Mouse (Mus musculus) ES-Bruce4 (cell line): ENCODE data around the gene Capzb. TPM values are rescaled to one million over a fixed set of nuclear protein-coding genes. Genes with fewer than 3 reads are reported as not detected.

Source experiments
- H3K27ac ChIP-seq: 2 replicates; pipeline ENCODE4 v1.5.1; 2012; ENCODE audit warnings: low read length, inconsistent platforms; ENCODE audit not compliant: insufficient read depth
- H3K27me3 ChIP-seq: 2 replicates; pipeline ENCODE4 v1.6.1; 2012; ENCODE audit warnings: mild to moderate bottlenecking, low read length, inconsistent platforms; ENCODE audit not compliant: control insufficient read depth, poor library complexity, insufficient read depth, severe bottlenecking
- H3K36me3 ChIP-seq: 2 replicates; pipeline ENCODE4 v1.6.1; 2012; ENCODE audit warnings: inconsistent platforms, mild to moderate bottlenecking, low read length, moderate library complexity; ENCODE audit not compliant: control insufficient read depth, poor library complexity, insufficient read depth, severe bottlenecking
- H3K4me1 ChIP-seq: one replicate; pipeline ENCODE4 v1.8.1; 2011; ENCODE audit warnings: low read length; ENCODE audit not compliant: control insufficient read depth, insufficient read depth
- H3K4me3 ChIP-seq: 2 replicates; pipeline ENCODE4 v1.5.1; 2011; ENCODE audit warnings: low read depth, mild to moderate bottlenecking, low read length
- H3K9ac ChIP-seq: 2 replicates; pipeline ENCODE4 v1.6.1; 2012; ENCODE audit warnings: low read depth, mild to moderate bottlenecking, inconsistent platforms; ENCODE audit not compliant: poor library complexity, severe bottlenecking
- H3K9me3 ChIP-seq: replicated peaks from 2 replicates; pipeline ENCODE4 v1.6.1; 2012; ENCODE audit warnings: mild to moderate bottlenecking, low read length, inconsistent platforms; ENCODE audit not compliant: control insufficient read depth, poor library complexity, insufficient read depth, severe bottlenecking
- CTCF ChIP-seq: IDR thresholded peaks from one replicate; pipeline ENCODE4 v1.8.1; 2011; ENCODE audit warnings: low read depth, low read length
- EP300 ChIP-seq: IDR thresholded peaks from 2 replicates; pipeline ENCODE4 v1.6.1; 2011; ENCODE audit warnings: low read depth, low read length; ENCODE audit not compliant: insufficient read depth
- POLR2A ChIP-seq: IDR thresholded peaks from one replicate; pipeline ENCODE4 v1.8.1; 2011; ENCODE audit warnings: low read length; ENCODE audit not compliant: insufficient read depth
- polyA plus RNA-seq: library from polyadenylated mRNA; stranded (reverse); fragments of >200 nt; gene quantifications from 2 replicates; pipeline ENCODE4 v1.2.4, GENCODE M21; 2011; ENCODE audit warnings: low read depth; ENCODE audit not compliant: missing spikeins, insufficient read depth, insufficient read length

Gene Capzb
- polyA plus RNA-seq, 1 experiment: 299 TPM

GRCm38 (mm10) chr4:139233146-139233495 lies 40.4 kb downstream of the Capzb start:
- H3K36me3 ChIP-seq: no peaks in the 10 kb centered on the region; the same call in 1 of the 2 replicates
- peak overlapping the region; percentile 91 for H3K27ac ChIP-seq
- peak overlapping the region; percentile 16 for H3K9ac ChIP-seq
- TF ChIP-seq POLR2A (no peak), EP300 (no peak), CTCF (no peak)
- no peak overlapping the region for H3K4me3 ChIP-seq
- H3K27me3 ChIP-seq: no peaks in the 10 kb centered on the region
- peaks cover 20% of the 10 kb centered on the region for H3K4me1 ChIP-seq
- H3K9me3 ChIP-seq: no peaks in the 10 kb centered on the region

- no peak overlapping the region for H3K4me3 ChIP-seq
- no peaks in the 10 kb centered on the region for H3K9me3 ChIP-seq
- no peak overlapping the region for H3K9ac ChIP-seq
- no peak overlapping the region for H3K27ac ChIP-seq
- no peaks in the 10 kb centered on the region for H3K36me3 ChIP-seq
- TF ChIP-seq CTCF (no peak), EP300 (no peak), POLR2A (no peak)
- H3K27me3 ChIP-seq: no peaks in the 10 kb centered on the region
- H3K4me1 ChIP-seq: peaks cover 15% of the 10 kb centered on the region
Observed at GRCm38 (mm10) chr4:139233755-139234254, 41.1 kb downstream of the Capzb start.

DNA sequence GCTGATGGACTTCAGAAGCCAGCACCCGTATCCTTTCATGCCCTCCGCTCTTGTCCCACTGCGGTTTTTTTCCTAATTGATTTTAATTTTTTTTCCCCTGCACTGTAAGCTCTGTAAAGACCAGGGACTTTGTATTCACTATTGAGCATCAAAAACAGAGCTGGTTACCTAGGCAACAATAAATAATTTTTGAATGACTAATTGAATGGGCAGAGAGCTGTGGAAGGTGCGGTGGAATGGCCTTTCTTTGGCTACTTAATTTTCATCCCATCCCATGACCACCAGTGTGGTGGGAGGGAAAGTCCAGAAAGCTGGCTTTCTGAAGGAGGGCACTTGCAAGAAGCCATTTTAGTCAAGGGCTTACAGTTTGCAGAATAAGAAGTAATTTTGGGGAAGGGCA lies 41.6 kb downstream of the Capzb start:
- TF ChIP-seq EP300 (no peak), POLR2A (no peak), CTCF (no peak)
- Histone ChIP-seq H3K27ac (no peak overlapping the region), H3K9me3 (no peaks in the 10 kb centered on the region), H3K4me1 (peaks cover 15% of the 10 kb centered on the region), H3K36me3 (peaks cover 4% of the 10 kb centered on the region; the same call in 1 of the 2 replicates), H3K9ac (no peak overlapping the region), H3K4me3 (no peak overlapping the region), H3K27me3 (no peaks in the 10 kb centered on the region)

GRCm38 (mm10) chr4:139235556-139235955 lies 42.9 kb downstream of the Capzb start:
- no peaks in the 10 kb centered on the region for H3K27me3 ChIP-seq
- TF ChIP-seq POLR2A: no peak
- TF ChIP-seq CTCF: no peak
- no peak for TF ChIP-seq EP300
- H3K4me1 ChIP-seq: peaks cover 15% of the 10 kb centered on the region
- no peaks in the 10 kb centered on the region for H3K9me3 ChIP-seq
- no peak overlapping the region for H3K9ac ChIP-seq
- H3K4me3 ChIP-seq: no peak overlapping the region
- peaks cover 13% of the 10 kb centered on the region for H3K36me3 ChIP-seq
- no peak overlapping the region for H3K27ac ChIP-seq

DNA sequence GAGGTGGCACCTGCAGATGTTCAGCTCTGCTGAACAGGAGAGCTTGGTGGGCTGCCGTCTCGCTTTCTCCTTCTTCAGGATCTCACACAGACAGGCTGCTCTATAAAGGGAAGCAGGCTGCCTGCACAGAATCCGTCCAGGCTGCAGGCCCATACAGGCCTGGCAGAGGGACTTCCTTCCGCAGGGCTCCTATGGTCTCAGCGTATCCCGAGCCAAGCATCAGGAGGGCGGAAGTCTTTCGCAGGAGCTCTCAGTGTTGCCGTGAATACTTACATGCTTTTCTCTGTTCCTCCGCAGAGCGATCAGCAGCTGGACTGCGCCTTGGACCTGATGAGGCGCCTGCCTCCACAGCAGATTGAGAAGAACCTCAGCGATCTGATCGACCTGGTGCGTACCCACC lies 45.9 kb downstream of the Capzb start:
- no peak overlapping the region for H3K27ac ChIP-seq
- peaks cover 2% of the 10 kb centered on the region for H3K4me1 ChIP-seq
- TF ChIP-seq CTCF (no peak), POLR2A (no peak), EP300 (no peak)
- H3K4me3 ChIP-seq: no peak overlapping the region; the same call in 1 of the 2 replicates
- H3K9ac ChIP-seq: no peak overlapping the region
- H3K27me3 ChIP-seq: no peaks in the 10 kb centered on the region
- no peaks in the 10 kb centered on the region for H3K9me3 ChIP-seq
- peaks cover 23% of the 10 kb centered on the region for H3K36me3 ChIP-seq

DNA sequence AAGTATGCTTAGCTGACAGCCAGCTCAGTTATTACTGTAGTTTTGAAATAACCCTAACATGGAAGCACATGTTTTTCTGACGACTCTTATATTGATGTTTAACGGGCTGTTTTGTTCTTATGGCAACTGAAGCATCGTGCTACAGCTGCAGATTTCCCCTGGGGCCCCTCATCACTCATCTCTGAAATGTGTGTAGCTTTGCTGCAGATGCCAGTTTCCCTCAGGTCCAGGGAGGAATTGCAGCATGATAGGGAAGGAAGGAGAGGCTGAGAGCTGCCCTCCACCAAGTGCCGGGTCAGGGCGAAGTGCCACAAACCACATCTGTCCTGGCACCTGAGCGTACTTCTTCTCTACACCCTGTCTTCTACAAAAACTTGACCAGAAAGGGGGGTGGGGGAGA lies 47.6 kb downstream of the Capzb start:
- H3K36me3 ChIP-seq: peaks cover 25% of the 10 kb centered on the region
- H3K4me1 ChIP-seq: peaks cover 2% of the 10 kb centered on the region

More for the DNA sequence above, 47.6 kb downstream of the Capzb start:
- Histone ChIP-seq H3K27me3 (no peaks in the 10 kb centered on the region), H3K9me3 (no peaks in the 10 kb centered on the region), H3K4me3 (no peak overlapping the region), H3K9ac (no peak overlapping the region), H3K27ac (no peak overlapping the region)
- TF ChIP-seq CTCF (no peak), EP300 (no peak), POLR2A (no peak)
